9 mouse cellular contexts compared by ENCODE assay signal in the genomic region with DNA sequence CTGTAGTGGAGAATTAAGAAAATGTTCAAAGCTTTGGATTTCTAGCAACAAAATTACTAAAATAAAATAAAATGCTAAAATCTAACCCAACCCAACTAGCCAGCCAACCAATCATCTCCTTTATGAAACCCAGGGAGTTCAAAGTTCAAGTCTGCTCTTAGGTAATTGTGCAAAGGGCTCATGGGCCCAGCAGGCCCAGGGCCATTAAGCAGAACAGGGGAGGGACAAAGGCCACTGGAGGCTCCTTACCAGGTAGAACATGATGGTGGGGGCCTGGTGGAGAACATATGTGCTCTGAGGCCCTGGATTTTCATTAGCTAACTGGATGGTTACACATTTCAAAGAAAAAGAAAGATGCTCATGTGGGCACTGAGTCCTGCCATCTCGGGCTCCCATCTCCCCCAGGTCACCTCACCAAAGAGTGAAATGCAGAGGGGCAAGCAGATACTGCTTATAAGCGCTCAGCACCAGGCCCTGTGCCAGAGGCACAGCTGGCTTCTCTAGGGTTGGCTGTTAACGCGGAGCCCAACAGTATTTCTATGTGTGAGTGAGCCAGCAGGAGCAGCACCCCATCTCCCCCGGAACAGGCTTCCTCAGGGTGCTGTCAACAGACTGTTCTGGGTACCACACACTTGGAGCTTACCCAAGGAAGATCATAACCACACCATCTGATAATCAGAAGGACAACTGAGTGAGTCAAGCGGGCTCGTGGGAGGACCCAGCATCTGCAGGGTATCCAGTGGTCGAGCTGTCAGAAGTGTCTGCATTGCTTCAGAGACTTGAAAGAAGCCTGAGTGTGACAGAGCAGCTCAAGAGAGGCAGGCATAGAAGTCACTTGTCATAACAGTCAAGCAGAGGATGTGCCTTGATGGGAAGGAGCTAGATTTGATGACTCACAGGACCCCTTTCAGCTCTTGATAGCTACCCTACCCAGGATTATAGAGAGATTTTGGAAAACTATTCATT.
DNase-seq lines count a peak whose midpoint lies in the region; ATAC-seq and TF ChIP-seq lines count a peak whose summit lies in the region.
"Had no signal": no experiment of that assay in that cellular context is flagged by ENCODE, and none has a peak within 500 bp of the region (broad histone marks: within the 10 kb centered on the region; RNA-seq: fewer than 3 reads in every experiment).

No protein-coding gene starts in this region.

- peaks cover 4% of the 10 kb centered on the region; the same call in 1 of the 2 replicates for H3K4me1 ChIP-seq in lung, embryonic 14.5 days (ENCODE audit: insufficient read depth)

- no peaks in the 10 kb centered on the region; the same call in 1 of the 2 replicates for H3K27me3 ChIP-seq in lung, embryonic 14.5 days (ENCODE audit: insufficient read depth, low read length)
- H3K27me3 ChIP-seq: stomach, embryonic 15.5 days had no signal

- no peak overlapping the region for H3K9ac ChIP-seq in lung, embryonic 14.5 days
- H3K9ac ChIP-seq: stomach, embryonic 15.5 days had no signal

- no peaks in the 10 kb centered on the region for H3K9me3 ChIP-seq in lung, embryonic 14.5 days (ENCODE audit: low read depth, low read length)
- H3K9me3 ChIP-seq: stomach, embryonic 15.5 days had no signal

- peak; percentile 42 to 66 for DNase-seq in cerebellum, postnatal 10 days
- no peak for DNase-seq in cerebellum, postnatal 25 days
- peak; percentile 73 for DNase-seq in lung, embryonic 14.5 days
- DNase-seq in lung, adult 18-20 months, result no peak
- DNase-seq in layer of hippocampus, adult 9-11 months, result peak; percentile 80
- DNase-seq in right cerebral cortex, adult 2 months (ENCODE audit: low spot score in 2 of 2), result peak; percentile 24 to 31
- DNase-seq in embryo, embryonic 10 days (ENCODE audit: low spot score), result no peak

- H3K4me2 ChIP-seq in lung, embryonic 14.5 days, result no peak overlapping the region
- H3K4me2 ChIP-seq: stomach, embryonic 15.5 days had no signal

- 57% methylated on average over 8 of the region's 8 CpGs for WGBS in lung, embryonic 14.5 days

- peak; percentile 66; the same call in 1 of the 2 replicates for ATAC-seq in lung, embryonic 14.5 days (ENCODE audit: insufficient read depth)
- no peak for ATAC-seq in megakaryocyte-erythroid progenitor cell, adult 5-6 weeks (replicated peaks; ENCODE audit: low FRiP score, low TSS enrichment, poor library complexity, severe bottlenecking)

- H3K27ac ChIP-seq in lung, embryonic 14.5 days (ENCODE audit: low read depth), result no peak overlapping the region
- H3K27ac ChIP-seq: stomach, embryonic 15.5 days had no signal

- TF ChIP-seq CTCF in lung, embryonic 14.5 days (IDR thresholded peaks at IDR 0.05; ENCODE audit: low read depth), result no peak

- peaks cover 46% of the 10 kb centered on the region for H3K36me3 ChIP-seq in lung, embryonic 14.5 days (ENCODE audit: insufficient read depth)

- no peak overlapping the region for H3K4me3 ChIP-seq in lung, embryonic 14.5 days (ENCODE audit: low read depth, low read length)
- H3K4me3 ChIP-seq: stomach, embryonic 15.5 days had no signal

Comparison
In these comparisons a context has a peak if more than half of its experiments do, and no peak if none do; other contexts are left out.
1. DNase-seq: peak in cerebellum, postnatal 10 days (2 of 2), lung, embryonic 14.5 days (single experiment), layer of hippocampus, adult 9-11 months (single experiment) and right cerebral cortex, adult 2 months (2 of 2); none in cerebellum, postnatal 25 days (0 of 2), lung, adult 18-20 months (0 of 2) and embryo, embryonic 10 days (single experiment).